Mouse (Mus musculus) embryo, embryonic 11.5 days (tissue): ENCODE data around the gene Fermt1.
A peak's percentile ranks its signal among the peaks of the same experiment; 100 is the strongest.

Experiments
- DNase-seq: peaks from one replicate; pipeline ENCODE4 v3.0.0-alpha.2; 2012; ENCODE audit warnings: low read depth, low spot score

Fermt1 gene

DNA sequence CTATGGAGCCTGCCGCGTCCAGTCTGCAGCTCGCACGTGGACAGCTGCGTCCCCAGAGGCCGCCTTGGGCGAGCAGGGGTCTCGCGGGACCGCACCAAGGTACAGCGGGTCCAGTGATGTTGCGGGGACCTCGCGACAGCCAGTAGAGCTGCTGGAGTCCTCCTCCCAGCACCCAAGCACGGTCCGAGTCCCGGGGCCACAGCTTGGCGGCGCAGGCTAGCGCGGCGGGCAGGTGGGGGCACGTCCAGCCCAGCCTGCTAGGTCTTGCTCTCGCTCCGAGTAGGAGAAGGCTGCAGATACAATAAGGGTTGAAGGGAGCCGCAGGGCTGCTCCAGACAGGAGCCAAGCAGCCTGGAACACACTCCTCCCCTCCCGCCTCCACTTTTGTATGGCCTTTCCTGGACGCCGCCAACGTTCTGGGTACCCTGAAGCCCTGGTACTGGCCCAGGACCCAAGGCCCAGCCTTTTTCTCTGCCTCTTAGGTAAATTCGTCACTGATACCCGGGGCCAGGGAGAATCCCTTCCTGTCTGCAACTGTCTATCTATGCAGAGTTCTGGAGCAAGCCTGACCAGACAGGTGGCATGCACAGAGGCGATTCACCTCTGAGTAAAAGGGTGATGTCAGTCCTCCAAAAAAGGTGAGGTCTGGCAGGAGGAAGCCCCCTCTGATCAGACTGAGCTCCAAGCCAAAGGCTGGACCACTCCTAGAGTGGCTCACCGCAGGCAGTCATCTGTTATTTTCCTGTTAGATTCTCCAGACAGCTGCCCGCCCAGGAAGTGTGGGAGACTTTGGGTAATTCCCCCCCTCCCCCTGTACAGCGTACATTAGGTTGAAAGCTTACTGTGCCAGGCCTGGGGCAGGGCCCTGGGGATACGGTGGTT, at the start of gene Fermt1:
TSS of gene Fermt1 (minus strand) at position 581 of the 882 bp plus-strand sequence.
- no peak for DNase-seq

DNA sequence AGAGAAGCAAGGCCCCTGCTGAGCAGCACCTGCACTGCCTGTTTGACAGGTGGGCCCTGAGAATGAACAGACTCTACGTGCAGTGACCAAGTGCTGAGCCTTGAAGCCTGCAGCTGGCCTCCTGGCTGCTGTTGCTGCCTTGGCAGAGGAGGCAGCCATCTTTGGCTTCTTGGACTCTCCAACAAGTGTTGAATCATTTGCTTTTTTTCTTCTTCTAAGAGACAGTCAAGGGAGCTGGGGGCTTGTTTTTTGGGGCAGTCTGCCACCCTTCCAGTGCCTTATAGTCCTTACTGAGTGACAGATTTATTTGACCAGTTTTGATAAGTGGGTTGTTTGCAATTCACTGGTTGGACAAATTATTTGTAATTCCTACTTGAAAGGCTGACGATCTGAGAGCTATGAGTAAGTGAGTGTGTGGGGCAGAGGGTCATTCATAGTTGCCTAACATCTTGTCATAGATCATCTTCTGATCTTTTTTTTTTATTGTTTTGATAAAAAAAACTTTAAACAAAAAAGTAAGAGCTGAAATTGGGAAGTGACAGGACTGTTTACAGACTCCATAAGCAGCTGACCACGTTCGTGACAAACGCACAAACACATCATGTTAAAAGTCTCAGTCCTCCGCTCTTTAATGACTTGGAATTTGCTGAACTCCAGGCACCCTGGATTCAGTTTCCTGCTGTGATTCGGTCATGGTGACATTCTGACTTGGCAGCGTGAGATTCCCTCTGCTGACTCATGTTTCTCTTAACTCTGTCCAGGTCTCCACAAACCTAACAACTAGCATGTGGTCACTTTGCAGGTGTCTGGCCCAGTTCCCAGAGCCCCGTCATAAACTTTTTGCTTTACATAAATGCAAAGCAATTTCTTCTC, 47.2 kb upstream of the Fermt1 start:
- DNase-seq = no peak

DNA sequence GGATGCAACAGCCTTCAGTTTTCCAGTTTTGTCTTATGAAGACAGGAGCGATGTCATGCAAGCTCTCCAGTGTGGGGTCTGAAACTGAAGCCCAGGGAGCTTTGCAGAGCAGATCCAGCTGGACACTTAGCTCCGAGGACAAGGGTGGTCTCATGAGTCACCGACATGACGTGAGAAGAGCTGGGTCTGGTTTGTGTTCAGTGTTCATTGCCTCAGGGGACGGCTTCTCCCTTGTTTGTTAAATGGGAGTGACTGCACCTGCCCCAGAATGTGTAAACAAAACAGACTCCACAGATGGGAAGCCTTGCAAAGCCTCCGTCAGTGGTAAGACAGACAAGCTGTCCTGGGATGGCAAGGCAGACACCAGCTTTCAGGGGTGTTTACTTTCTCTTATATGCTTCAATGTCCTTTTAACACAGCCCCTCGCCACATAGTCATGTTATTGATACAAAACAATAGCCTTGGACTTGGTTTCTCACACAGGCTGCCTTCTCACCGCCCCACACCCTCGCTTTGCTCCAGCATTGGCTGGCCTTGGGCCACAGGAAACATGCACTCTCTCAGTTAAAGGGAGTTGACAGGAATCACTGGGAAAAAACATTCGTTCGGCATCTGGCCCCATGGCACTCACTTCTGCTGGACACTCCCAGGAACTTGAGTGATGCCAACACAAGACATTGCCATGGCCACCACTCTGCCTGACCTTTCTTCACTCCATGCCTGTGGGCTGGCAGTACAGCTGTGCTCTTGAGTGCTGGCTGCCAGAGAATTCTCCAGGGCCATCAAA, 44.3 kb upstream of the Fermt1 start:
- DNase-seq = no peak

DNA sequence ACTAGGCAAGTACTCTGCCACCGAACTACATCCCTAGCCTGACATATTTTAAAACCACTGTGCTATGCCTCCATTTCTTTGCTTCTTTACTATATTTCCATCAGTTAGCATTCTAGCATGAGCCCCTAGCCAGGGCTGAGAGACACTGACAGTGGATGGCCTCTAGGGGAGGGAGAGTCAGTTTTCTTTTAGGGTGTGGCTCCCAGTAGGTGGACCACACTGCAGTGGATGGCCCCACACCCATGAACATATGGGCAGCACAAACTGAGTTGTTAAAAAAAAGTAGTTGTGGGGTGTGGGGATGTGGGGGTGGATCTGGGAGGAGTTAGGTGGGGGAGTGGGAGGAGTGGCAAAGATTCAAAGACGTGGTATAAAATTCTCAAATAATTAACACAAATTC, 27.6 kb upstream of the Fermt1 start:
- DNase-seq = no peak

DNA sequence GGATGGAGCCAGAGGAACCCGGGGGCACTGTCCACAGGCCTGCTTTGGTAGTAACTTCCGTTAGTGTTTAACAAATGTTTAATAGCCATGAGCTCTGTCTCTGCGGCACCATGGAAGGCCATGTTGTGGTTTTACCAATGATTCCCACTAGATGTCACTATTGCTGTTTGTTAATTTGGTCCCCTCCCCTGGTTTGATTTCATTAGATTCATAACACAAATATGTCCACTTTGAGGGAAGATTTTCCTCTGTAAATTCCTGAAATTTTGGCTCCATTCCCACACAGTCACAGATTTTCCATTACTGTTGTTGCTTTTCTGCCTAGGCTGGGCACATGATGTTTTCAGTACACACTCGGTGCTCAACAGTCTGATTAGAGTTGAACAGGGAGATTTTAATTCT, 25.1 kb upstream of the Fermt1 start:
- DNase-seq = peak; percentile 37

DNA sequence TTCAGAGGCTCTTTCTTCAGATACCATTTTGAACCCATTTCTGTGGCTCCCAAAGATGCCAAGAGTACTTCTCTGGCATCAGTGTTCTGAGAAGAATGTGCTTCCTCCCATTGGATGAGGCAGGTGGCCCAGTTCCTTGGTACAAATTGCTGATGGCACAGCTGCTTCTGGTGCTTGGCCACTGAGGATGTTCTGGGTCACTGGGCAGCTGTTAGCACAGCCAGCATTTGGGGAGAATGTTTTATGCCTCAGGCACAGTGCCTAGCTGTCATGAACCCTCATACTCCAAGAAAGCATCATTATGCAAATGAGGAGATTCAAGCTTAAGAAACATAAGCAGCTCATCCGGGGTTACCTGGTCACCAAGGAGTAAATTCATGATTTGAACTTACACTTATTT, 12.1 kb upstream of the Fermt1 start:
- DNase-seq = no peak

DNA sequence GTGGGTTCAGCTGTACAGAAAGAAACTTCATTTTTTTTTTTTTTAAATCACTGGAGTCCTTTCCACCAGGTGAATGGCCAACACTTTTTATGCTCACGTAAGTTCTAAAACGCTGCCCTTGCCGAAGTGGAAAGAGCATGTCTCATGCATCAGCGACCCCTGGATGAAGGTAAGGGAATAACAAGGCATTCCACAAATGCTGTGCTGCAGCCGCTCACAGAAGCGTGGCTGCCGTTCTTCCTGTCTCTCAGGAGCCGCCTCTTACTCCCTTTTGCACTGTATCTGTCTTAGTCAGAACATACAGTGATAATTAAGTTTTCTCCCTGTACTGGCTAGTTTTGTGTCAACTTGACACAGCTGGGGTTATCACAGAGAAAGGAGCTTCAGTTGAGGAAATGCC, 6.5 kb upstream of the Fermt1 start:
- DNase-seq = no peak

DNA sequence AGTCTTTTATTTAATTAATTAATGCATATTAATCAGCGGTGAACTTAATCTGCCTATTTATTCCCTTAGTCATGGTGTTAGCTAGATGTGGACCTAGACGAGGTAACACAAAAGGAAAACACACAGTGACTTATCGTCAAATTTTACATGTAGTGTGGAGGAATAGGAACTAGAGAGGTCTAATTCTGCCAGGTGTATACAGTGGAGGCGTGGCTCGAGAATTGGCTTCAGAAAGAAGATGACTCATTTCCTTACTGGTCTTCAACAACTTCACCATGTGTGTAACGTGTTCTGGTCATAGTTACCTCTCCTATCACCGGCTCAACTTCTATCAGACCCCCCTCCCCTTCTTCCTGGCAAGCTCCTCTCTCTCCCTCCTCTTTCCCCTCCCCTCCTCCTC, 2.5 kb upstream of the Fermt1 start:
- DNase-seq = no peak

DNA sequence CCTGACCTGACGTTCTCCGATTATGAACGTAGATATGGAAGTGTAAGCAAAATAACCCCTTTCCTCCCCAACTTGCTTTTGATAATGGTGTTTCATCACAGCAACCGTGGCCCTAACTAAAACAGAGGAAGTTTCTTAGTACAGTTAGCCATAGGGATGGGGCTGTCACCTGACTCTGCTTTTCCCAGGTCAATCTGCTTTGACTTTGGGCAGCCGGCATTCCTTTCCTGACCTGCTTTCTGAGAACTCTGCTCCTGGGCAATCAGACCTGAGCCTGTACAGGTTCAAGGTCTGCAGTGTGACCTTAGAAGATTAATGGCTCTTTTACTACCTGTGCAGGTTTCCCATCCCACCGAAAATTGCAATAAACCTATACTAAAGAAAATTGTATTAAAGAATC, 1.3 kb upstream of the Fermt1 start:
- DNase-seq = no peak

DNA sequence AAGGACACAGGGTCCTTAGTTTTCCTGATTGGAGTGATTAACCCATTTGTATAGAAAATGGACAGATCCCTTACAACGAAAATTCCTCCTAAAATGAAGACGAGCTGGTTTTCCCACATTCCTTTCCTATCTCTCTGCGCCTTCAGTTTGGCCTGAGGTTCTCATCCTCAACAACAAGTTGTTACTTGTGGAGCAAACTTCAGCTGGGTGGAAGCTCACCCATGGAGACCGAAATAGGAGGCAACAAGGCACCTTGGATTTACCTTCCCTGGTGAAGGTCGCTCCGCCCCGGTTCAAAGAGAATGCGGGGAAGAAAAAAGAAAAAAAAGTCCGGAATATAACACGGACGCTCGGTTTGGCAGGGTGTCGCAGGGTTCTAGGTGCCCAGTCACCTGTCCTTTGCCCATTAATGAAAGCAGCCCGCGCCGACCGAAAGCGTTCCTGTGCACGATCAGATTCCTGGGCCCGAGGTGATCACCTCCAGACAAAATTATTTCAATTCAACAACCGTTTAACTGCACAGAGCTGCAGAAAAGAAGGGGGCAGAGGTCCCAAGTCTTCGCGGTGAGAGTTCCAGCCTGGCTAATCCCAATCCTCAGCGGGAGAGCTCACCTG, 888 bp downstream of the Fermt1 start:
- DNase-seq = no peak

DNA sequence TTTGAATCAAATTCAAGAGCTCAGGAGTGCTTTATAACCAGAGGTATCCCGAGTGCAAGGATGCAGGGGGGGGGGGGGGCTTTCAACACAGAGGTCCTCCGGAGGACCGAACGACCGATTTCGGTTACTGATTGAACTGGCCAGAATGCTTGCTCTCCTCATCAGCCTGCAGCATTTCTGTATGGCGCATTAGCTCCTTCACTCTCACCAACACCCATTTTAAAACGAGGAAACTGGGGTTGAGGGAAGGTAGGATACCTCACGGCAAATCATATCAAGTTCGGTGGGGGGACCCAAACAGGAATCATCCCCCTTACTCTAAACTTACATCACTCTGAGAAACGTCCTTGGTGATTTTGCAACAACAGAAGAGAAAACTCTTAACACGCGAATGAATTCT, 1.7 kb downstream of the Fermt1 start:
- DNase-seq = no peak

DNA sequence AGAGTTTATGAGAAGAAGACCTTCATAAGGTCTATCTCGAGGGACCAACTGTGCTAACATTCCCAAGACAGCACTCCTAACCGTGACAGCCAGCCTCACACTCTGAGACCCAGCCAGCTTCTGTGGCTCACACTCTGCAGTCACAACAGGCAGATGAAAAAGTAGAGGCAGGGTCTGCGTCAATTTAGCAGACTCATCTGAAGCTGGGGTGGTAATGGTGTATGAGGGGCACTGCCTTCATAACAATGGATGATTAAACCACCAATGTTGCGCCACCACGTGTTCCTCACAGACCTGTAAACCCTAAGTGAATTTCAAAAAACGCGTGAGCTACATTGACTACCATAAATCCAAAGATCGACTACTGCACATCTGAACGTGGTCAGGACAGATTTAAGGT, 2.1 kb downstream of the Fermt1 start:
- DNase-seq = no peak

DNA sequence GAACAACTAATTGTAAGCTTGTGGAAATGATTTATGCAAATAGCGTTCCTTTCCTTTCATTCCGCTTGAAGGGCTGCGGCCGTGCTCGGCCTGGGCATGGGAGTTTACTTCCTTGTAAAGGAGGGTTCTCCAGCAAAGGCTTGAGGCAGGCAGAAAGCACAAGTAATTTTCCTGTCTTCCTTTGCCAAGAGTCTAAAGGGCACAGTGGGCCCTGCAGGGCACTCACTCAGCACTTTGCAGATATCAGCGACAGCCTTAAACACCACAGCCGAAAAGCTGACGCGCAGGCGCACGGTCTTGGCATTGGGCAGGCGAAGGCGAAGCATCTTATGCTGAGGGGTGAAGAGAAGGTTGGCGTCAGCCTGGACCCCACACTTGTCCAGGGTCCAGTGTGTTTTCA, 6.7 kb downstream of the Fermt1 start:
- no peak for DNase-seq

DNA sequence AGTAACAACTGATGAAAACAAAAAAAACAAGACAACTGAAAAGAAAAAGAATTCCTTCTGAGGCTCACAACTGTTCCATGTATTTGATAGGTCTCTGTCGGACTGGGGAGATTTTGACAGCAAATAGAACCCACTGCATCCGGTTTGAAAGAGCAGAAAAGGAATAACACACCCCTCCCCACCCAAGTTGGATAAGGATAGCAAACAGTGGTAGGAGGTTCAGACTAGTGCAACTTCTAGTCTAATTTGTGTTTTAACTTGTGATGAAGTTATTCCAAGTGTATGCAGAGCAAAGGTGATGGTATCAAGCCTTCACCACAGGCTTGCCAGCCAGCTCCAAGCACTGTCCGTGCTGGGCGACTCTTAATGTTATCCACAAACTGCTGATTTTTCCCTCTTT, 9.5 kb downstream of the Fermt1 start:
- no peak for DNase-seq

DNA sequence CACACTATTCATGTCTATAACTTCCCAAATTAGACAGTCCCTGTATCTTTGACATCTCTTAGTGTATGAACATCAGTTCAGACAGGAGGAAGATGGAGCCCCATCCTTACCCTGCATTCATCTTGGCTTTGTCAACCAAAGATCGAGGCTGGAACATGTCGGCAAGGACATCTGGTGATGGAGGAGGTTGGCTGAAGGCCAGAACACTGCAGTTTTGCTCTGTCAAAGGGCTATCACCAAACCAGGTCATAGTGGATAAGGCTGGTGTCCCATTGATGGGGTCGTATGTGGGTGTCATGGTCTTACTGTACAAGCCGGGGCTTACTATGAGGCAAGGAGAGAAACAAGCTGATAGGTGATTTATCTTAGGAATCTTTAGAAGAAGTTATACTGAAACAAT, 11.0 kb downstream of the Fermt1 start:
- DNase-seq = no peak

DNA sequence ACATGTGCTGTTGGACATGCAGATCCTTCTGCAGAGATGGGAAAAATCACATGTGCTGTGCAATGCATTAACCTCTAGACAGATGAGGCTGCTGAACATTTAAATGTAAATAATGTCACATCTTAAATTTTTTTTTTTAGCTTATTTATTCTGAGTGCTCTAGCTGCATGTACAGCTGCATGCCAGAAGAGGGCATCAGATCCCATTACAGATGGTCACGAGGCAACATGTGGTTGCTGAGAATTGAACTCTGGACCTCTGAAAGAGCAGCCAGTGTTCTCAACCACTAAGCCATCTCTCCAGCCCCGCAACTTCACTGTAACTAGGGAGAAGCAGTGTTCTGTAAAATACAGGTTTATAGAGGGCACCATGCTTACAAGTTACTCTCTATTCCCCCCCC, 11.6 kb downstream of the Fermt1 start:
- DNase-seq = no peak

DNA sequence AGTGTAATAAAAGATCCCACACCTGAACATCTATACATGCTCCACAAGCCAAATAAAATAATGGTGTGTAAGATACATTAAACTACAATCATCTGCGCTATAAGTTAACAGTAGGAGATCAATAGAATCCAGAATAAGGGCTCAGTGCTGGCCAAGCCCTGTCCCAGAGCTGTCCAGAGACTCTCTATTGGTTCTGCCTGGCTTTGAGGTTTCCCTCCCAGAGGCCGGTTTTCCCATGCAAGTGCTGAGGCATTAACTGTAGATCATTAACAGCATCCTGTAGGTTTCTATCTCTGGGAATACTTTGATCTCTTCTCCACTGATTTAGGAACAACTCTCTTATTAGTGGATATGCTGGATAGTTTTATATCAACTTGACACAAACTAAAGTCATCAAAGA, 16.7 kb downstream of the Fermt1 start:
- DNase-seq = no peak

DNA sequence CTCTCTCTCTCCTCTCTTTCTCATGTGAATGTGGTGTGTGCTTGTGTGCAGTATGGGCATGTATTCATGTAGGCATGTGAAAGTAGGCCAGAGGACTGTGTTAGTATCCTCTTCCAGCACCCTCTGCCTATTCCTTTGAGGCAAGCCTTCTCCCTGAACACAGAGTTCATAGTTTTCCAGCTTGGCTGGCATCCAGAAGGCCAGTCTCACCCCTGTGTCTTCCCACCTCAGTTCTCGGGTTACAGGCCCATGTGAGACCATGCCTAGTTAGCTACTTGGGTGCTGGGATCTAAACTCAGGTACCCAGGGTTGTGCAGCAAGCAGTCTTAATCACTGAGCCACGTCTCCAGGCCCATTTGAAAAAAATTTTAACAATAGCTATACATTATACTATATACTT, 17.8 kb downstream of the Fermt1 start:
- no peak for DNase-seq

DNA sequence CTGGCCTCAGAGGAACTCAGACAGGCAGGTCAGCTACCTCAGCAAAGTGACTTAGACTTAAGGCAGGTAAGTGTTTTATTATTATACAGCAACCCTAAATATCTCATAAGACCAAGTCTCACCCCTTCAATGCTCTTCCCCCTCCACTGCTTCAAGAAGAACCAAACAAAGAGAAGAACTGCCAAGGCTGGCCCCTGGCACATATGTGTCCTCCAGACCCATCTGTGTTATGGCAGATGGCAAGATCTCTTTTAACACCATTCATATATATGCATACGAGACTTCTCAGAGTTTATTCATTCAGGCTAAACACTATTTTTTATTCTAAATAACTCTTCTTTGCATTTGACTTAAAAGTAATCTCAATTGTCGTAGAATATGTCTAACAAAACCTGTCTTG, 18.4 kb downstream of the Fermt1 start:
- DNase-seq = no peak

DNA sequence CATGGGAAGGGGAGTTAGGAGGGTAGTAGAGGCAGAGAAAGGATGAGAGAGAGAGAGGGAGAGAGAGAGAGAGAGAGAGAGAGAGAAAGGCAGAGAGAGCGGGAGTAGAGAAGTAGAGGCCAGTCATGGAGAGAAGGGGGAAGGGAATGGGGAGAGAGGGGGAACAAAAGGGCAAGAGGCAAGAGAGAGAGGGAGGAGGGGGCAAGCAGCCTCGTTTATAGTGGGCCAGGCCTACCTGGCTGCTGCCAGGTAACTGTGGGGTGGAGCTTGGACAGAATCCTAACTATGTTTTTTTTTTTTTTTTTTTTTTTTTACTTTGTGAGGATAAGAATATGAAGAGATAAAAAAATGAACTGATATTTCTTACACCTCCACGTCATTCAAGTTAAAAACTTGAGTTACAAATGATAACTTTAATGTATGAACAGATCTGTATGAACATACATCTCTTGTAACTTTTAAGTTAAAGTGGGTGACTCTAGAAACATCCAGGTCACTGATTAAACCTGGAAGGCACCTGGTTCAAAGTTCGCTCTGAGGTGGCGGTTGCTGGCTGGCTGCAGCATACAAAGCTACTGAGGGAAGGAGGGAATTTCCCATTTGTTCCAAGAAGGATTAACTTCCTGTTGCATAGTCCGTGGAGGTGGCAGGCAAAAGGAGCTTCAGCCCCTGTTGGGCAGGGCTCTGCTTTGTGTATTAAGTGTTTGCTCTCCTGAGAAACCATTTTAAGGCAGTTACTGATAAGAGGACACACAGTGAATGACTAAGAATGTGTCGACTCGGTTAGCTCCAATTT, 22.2 kb downstream of the Fermt1 start:
- DNase-seq = no peak
